Mouse (Mus musculus) adrenal gland, postnatal 36 days (tissue): ENCODE measurements around the gene Met. TPM values are rescaled to one million over a fixed set of nuclear protein-coding genes. Genes with fewer than 3 reads are reported as not detected.

Source experiments
- DNase-seq, 2 experiments: peaks; one replicate each; pipeline ENCODE4 v3.0.0; 2021; ENCODE audit warnings: mixed read lengths in 1 of 2
- total RNA-seq, 2 experiments: library from RNA; stranded (reverse); gene quantifications; 2 replicates each; pipeline ENCODE4 v1.2.3; 2021

Met gene
- total RNA-seq, 2 experiments from 2014 or later, result 5.9 to 7.5 TPM

GRCm38 (mm10) chr6:17611352-17612010 lies 147.9 kb downstream of the Met start:
- no peak for DNase-seq

GRCm38 (mm10) chr6:17612652-17613051 lies 149.1 kb downstream of the Met start:
- DNase-seq, result no peak

- no peak for DNase-seq
Measured at GRCm38 (mm10) chr6:17620823-17621222, 157.2 kb downstream of the Met start.

- no peak for DNase-seq
Measured at GRCm38 (mm10) chr6:17621436-17621835, 157.8 kb downstream of the Met start.

Other genes starting within 250 kb of the Met start
- 10 to 100 TPM; 32.6 to 46.0 TPM for gene Cav2, start 182.6 kb upstream of the Met start, total RNA-seq
- 100 to 1,000 TPM; 109 to 190 TPM for gene Cav1, start 157.5 kb upstream of the Met start, total RNA-seq
- 100 to 1,000 TPM; 132 to 151 TPM for gene Capza2, start 172.4 kb downstream of the Met start, total RNA-seq
- gene St7, start 229.1 kb downstream of the Met start, total RNA-seq, result 10 to 100 TPM; 23.9 to 30.1 TPM